In the genomic region with DNA sequence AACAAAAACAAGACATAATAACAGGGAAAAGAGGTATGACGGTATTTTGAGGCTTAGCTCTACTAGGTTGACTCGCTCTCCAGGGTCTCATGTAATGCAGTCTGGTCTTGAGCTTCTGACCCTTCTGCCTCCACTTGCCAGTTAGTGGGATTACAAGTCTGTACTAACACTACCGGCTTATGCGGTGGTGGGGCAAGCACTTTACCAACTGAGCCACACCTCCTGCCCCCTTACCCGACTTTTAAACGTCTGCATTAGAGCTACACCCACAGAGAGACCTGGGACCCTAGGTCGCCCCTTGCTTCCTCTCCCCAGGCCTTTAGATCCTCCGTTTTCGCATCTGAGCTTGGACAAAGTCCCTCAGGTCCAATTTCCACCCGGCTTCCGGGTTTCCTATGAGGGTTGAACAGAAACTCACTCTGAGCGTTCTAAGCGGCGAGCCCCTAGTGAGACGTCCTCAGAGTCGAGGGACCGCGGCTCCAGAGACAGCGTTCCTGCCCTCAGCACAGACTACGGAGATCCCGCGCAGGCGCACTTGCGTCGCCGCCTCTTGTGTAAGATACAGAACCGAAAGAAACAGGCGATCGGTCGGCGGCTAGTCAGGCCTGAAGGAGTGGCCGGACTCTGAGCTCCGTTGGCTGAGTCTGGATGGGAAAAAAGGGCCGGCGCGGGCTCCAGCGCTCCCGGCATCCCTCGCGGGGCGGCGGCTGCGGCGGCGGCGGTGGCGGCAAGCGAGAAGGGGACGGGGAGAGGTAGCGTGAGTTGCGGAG, we compare ENCODE assay signal across 8 mouse cellular contexts. TPM values are rescaled to one million over a fixed set of nuclear protein-coding genes. Genes with fewer than 3 reads are reported as not detected.
DNase-seq lines count a peak whose midpoint lies in the region; ATAC-seq and TF ChIP-seq lines count a peak whose summit lies in the region.

A gene (minus strand): TSS at position 573 of the 770 bp plus-strand sequence.
A gene (plus strand): TSS at position 678 of the 770 bp plus-strand sequence.

- peak; percentile 97 to 98 for DNase-seq in CD8-positive naive resting alpha-beta T cell, adult 2 months (ENCODE audit: low read depth in 2 of 2, low spot score in 2 of 2)
- peak; percentile 99 for DNase-seq in c-Kit-positive CD71-negative TER-119-negative erythroid progenitor cells, embryonic 14.5 days (ENCODE audit: low read depth)
- peak; percentile 100 for DNase-seq in forebrain, embryonic 10.5 days (ENCODE audit: extremely low spot score, low spot score)
- DNase-seq in kidney, postnatal 25 days = peak; percentile 100
- DNase-seq in liver, embryonic 14.5 days (ENCODE audit: low read depth in 3 of 3, low spot score in 3 of 3) = peak; percentile 98 to 99 (median 99)
- peak; percentile 100 for DNase-seq in neural tube, embryonic 11.5 days (ENCODE audit: low spot score)
- peak; percentile 99 for DNase-seq in stomach, postnatal 0 days (ENCODE audit: low spot score)

- H3K9ac ChIP-seq in heart, embryonic 15.5 days = peak within 1 kb of the TSS; percentile 95
- peak within 1 kb of the TSS; percentile 82 for H3K9ac ChIP-seq in liver, embryonic 14.5 days (replicated peaks)
- peak within 1 kb of the TSS; percentile 91 for H3K9ac ChIP-seq in neural tube, embryonic 11.5 days (ENCODE audit: low read length)
- H3K9ac ChIP-seq in stomach, postnatal 0 days (ENCODE audit: low read length) = peak within 1 kb of the TSS; percentile 98

- peaks cover 56% of the 10 kb centered on the region for H3K36me3 ChIP-seq in forebrain, embryonic 10.5 days (replicated peaks)
- H3K36me3 ChIP-seq in heart, embryonic 15.5 days = peaks cover 20% of the 10 kb centered on the region
- H3K36me3 ChIP-seq in liver, embryonic 14.5 days (replicated peaks; ENCODE audit: control insufficient read depth, insufficient read depth, low read depth) = peaks cover 23% of the 10 kb centered on the region
- no peaks in the 10 kb centered on the region; the same call in 1 of the 2 replicates for H3K36me3 ChIP-seq in neural tube, embryonic 11.5 days (ENCODE audit: control insufficient read depth, insufficient read depth, low read length)
- peaks cover under 1% of the 10 kb centered on the region; the same call in 1 of the 2 replicates for H3K36me3 ChIP-seq in stomach, postnatal 0 days (ENCODE audit: control insufficient read depth, insufficient read depth, low read length)

- TF ChIP-seq CTCF in liver, embryonic 14.5 days (IDR thresholded peaks at IDR 0.05; ENCODE audit: low read depth) = no peak
- TF ChIP-seq CTCF in stomach, postnatal 0 days (IDR thresholded peaks at IDR 0.05; ENCODE audit: low read depth) = no peak

- peak; percentile 92 for ATAC-seq in heart, embryonic 15.5 days (replicated peaks; ENCODE audit: insufficient number of reproducible peaks, insufficient read depth, low FRiP score, low read depth)
- peak; percentile 95 for ATAC-seq in liver, embryonic 14.5 days (ENCODE audit: insufficient read depth)
- ATAC-seq in neural tube, embryonic 11.5 days (ENCODE audit: insufficient read depth, low FRiP score, low TSS enrichment) = peak; percentile 92
- peak; percentile 96 for ATAC-seq in stomach, postnatal 0 days (ENCODE audit: low FRiP score, low TSS enrichment)

- H3K4me2 ChIP-seq in heart, embryonic 15.5 days = peak within 1 kb of the TSS; percentile 87
- H3K4me2 ChIP-seq in liver, embryonic 14.5 days (ENCODE audit: low read depth) = peak within 1 kb of the TSS; percentile 80
- H3K4me2 ChIP-seq in neural tube, embryonic 11.5 days (ENCODE audit: low read depth) = peak within 1 kb of the TSS; percentile 59
- H3K4me2 ChIP-seq in stomach, postnatal 0 days (replicated peaks; ENCODE audit: low read depth) = peak within 1 kb of the TSS; percentile 86

- no peaks in the 10 kb centered on the region for H3K9me3 ChIP-seq in forebrain, embryonic 10.5 days
- H3K9me3 ChIP-seq in heart, embryonic 15.5 days (replicated peaks) = no peaks in the 10 kb centered on the region
- no peaks in the 10 kb centered on the region for H3K9me3 ChIP-seq in liver, embryonic 14.5 days (ENCODE audit: control insufficient read depth, low read length)
- H3K9me3 ChIP-seq in neural tube, embryonic 11.5 days (ENCODE audit: control insufficient read depth, low read length) = no peaks in the 10 kb centered on the region
- no peaks in the 10 kb centered on the region for H3K9me3 ChIP-seq in stomach, postnatal 0 days (ENCODE audit: control insufficient read depth, low read length)

- under 1% methylated on average over 51 of the region's 51 CpGs for WGBS in forebrain, embryonic 10.5 days
- WGBS in heart, embryonic 15.5 days = under 1% methylated on average over 50 of the region's 51 CpGs
- under 1% methylated on average over 51 of the region's 51 CpGs for WGBS in liver, embryonic 14.5 days (ENCODE audit: insufficient replicate concordance)
- WGBS in neural tube, embryonic 11.5 days = under 1% methylated on average over 51 of the region's 51 CpGs
- under 1% methylated on average over 49 of the region's 51 CpGs for WGBS in stomach, postnatal 0 days

- H3K27ac ChIP-seq in forebrain, embryonic 10.5 days = peak within 1 kb of the TSS; percentile 93
- H3K27ac ChIP-seq in heart, embryonic 15.5 days = peak within 1 kb of the TSS; percentile 93
- peak within 1 kb of the TSS; percentile 40 for H3K27ac ChIP-seq in liver, embryonic 14.5 days
- H3K27ac ChIP-seq in neural tube, embryonic 11.5 days (ENCODE audit: low read depth, low read length) = peak within 1 kb of the TSS; percentile 57
- peak within 1 kb of the TSS; percentile 88 for H3K27ac ChIP-seq in stomach, postnatal 0 days (replicated peaks)

- no peaks in the 10 kb centered on the region for H3K27me3 ChIP-seq in forebrain, embryonic 10.5 days (ENCODE audit: poor library complexity, severe bottlenecking)
- no peaks in the 10 kb centered on the region for H3K27me3 ChIP-seq in heart, embryonic 15.5 days
- H3K27me3 ChIP-seq in liver, embryonic 14.5 days (ENCODE audit: control insufficient read depth, insufficient read depth, low read length) = no peaks in the 10 kb centered on the region
- no peaks in the 10 kb centered on the region for H3K27me3 ChIP-seq in neural tube, embryonic 11.5 days (ENCODE audit: control insufficient read depth, insufficient read depth, low read length)
- H3K27me3 ChIP-seq in stomach, postnatal 0 days (ENCODE audit: control insufficient read depth, insufficient read depth, low read length) = no peaks in the 10 kb centered on the region

- peak within 1 kb of the TSS; percentile 89 for H3K4me3 ChIP-seq in forebrain, embryonic 10.5 days
- peak within 1 kb of the TSS; percentile 91 for H3K4me3 ChIP-seq in heart, embryonic 15.5 days
- peak within 1 kb of the TSS; percentile 74 to 98 for H3K4me3 ChIP-seq in liver, embryonic 14.5 days (ENCODE audit: insufficient read depth in 1 of 2, low read depth in 2 of 2, low read length in 2 of 2)
- H3K4me3 ChIP-seq in neural tube, embryonic 11.5 days (ENCODE audit: low read depth, low read length) = peak within 1 kb of the TSS; percentile 87
- peak within 1 kb of the TSS; percentile 93 for H3K4me3 ChIP-seq in stomach, postnatal 0 days (ENCODE audit: low read depth, low read length)

- peaks cover 25% of the 10 kb centered on the region for H3K4me1 ChIP-seq in forebrain, embryonic 10.5 days
- H3K4me1 ChIP-seq in heart, embryonic 15.5 days (replicated peaks) = peaks cover 30% of the 10 kb centered on the region
- peaks cover 11 to 13% of the 10 kb centered on the region in 2 experiments for H3K4me1 ChIP-seq in liver, embryonic 14.5 days (replicated peaks; ENCODE audit: control insufficient read depth in 2 of 2, insufficient read depth in 2 of 2, low read length in 1 of 2)
- peaks cover 6% of the 10 kb centered on the region for H3K4me1 ChIP-seq in neural tube, embryonic 11.5 days (ENCODE audit: control insufficient read depth, insufficient read depth, low read length)
- H3K4me1 ChIP-seq in stomach, postnatal 0 days (replicated peaks; ENCODE audit: control insufficient read depth, insufficient read depth) = 0 out of 2 replicates have a peak, but pooled peaks cover 5% of the 10 kb centered on the region

- no peak for TF ChIP-seq EP300 in liver, embryonic 14.5 days (IDR thresholded peaks at IDR 0.05; ENCODE audit: low read depth)
- TF ChIP-seq EP300 in stomach, postnatal 0 days (optimal IDR thresholded peaks at IDR 0.05) = no peak

RNA-seq across cellular contexts. Expression of the first gene that starts in this region (rescaled TPM):
- 17.5 and 18.9 TPM in 2 replicates for polyA plus RNA-seq in forebrain, embryonic 10.5 days (2016; fragmentation: Nextera tagmentation; extraction: Ambion mirVana)
- polyA plus RNA-seq in heart, embryonic 15.5 days (2015; fragmentation: Nextera tagmentation; extraction: Ambion mirVana) = 11.9 and 15.8 TPM in 2 replicates
- 4.9 and 5.5 TPM in 2 replicates for polyA plus RNA-seq in liver, embryonic 14.5 days (2012; rRNA removed)
- polyA plus RNA-seq in liver, embryonic 14.5 days (2014; fragmentation: Nextera tagmentation; extraction: Ambion mirVana) = 5.4 and 6.2 TPM in 2 replicates
- polyA plus RNA-seq in neural tube, embryonic 11.5 days (2014; fragmentation: Nextera tagmentation; extraction: Ambion mirVana) = 16.5 and 17.9 TPM in 2 replicates
- polyA plus RNA-seq in stomach, postnatal 0 days (2015; fragmentation: Nextera tagmentation; extraction: Ambion mirVana) = 8.3 and 9.1 TPM in 2 replicates

RNA-seq across cellular contexts. Expression of the second gene that starts in this region (rescaled TPM):
- polyA plus RNA-seq in forebrain, embryonic 10.5 days (2016; fragmentation: Nextera tagmentation; extraction: Ambion mirVana) = 91.4 and 92.5 TPM in 2 replicates
- polyA plus RNA-seq in heart, embryonic 15.5 days (2015; fragmentation: Nextera tagmentation; extraction: Ambion mirVana) = 20.9 and 28.2 TPM in 2 replicates
- polyA plus RNA-seq in liver, embryonic 14.5 days (2012; rRNA removed) = 25.6 and 29.8 TPM in 2 replicates
- 14.2 TPM in 2 replicates for polyA plus RNA-seq in liver, embryonic 14.5 days (2014; fragmentation: Nextera tagmentation; extraction: Ambion mirVana)
- polyA plus RNA-seq in neural tube, embryonic 11.5 days (2014; fragmentation: Nextera tagmentation; extraction: Ambion mirVana) = 34.4 and 41.1 TPM in 2 replicates
- 19.1 and 19.6 TPM in 2 replicates for polyA plus RNA-seq in stomach, postnatal 0 days (2015; fragmentation: Nextera tagmentation; extraction: Ambion mirVana)

Comparison
In these comparisons a context has a peak if more than half of its experiments do, and no peak if none do; other contexts are left out.
1. Peak in every context shown above with its lines: DNase-seq, ATAC-seq, H3K4me3 ChIP-seq and H3K27ac ChIP-seq.
2. H3K27ac ChIP-seq: peak in every context shown above with its lines; median percentile 93 in forebrain, embryonic 10.5 days; 93 in heart, embryonic 15.5 days; 88 in stomach, postnatal 0 days; 57 in neural tube, embryonic 11.5 days; 40 in liver, embryonic 14.5 days.